Mouse (Mus musculus) ovary, postnatal 36 days (tissue): ENCODE measurements around the gene Tenm3.

Experiments used
- DNase-seq: peaks from one replicate; pipeline ENCODE4 v3.0.0; 2022; ENCODE audit warnings: low spot score, mixed read lengths

Tenm3 gene

DNA sequence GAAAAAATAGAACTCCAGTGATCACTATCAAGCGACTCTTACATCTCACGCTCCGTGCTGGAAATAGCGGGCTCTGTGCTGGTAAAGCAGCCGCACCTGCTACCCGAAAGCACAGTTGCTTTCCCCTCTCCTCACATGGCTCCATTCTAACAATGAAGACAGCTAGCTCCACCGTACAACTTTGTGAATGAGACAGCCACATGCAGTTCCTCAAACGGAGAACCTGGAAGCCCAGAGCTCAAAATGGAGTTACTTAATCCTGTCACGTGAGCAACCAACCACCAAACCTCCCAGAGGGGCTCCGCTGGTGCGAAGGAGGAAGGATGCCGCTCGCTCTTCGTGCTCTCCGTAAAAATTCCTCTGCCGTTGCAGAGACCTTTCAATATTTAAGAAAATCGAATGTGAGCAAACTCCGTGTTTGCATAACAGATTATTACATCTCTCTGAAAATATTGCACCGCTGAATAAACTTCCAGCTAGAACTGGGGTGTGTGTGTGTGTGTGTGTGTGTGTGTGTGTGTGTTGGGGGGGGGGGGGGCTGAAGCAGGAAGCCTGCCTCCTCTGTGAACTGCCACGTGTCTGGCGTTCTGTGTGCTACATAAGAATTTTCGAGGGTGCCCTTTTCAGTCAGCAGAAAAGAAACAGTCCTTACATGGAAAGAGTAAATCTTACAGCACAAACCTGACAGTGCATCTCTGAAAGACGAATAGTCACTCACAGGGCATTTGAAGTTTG, 103.4 kb downstream of the Tenm3 start:
- DNase-seq, result no peak

DNA sequence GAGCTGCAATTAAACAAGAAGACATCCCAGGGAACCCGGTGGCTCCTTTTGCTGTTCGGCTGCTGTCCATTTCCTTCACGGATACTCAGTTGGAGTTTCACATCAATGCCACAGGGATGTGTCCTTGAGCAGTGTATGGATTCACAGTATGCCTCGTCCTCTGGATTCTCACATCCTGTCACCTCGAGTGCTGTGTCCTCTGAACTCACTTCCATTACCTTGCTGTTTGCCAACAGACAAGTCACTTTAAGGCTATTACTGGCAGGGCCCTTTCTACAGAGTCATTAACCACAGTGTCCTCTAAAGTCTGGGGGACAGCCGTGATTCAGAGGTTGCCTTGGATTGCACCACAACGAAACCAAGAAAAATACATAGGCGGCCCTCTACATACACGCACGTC, 110.0 kb downstream of the Tenm3 start:
- DNase-seq, result no peak

DNA sequence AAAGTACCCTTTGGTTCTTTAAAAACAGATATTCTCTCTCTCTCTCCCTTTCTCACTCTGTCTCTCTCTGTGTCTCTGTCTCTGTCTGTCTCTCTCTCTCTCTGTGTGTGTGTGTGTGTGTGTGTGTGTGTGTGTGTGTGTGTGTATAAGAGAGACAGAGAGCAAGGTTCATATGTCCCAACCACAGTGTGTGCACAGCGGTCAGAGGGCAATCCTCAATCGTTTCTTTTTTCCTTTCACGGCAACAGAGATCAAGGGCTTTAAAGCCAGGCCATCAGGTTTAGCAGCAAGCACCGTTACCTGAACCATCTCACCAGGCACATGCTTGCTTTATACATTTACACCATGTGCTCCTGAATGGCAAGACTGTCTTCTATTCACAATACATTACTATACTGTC, 110.7 kb downstream of the Tenm3 start:
- no peak for DNase-seq

DNA sequence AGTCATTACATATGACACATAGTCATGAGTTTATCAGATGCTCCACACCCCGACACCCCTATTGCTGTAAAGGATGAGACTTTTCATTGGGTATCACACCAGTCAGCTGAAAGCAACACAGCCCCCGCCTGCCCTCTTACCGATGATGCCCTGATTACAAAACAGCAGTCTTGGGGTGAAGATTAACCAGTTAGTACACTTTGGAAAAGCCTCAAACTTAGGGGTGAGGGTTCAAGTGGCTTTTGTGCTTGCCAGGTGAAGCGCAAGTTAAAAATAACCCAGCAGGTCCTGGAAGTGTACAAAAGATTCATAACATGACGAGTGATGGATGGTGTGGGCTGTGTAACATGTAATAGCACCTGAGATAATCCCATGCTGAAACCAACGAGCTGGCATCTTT, 113.0 kb downstream of the Tenm3 start:
- no peak for DNase-seq

DNA sequence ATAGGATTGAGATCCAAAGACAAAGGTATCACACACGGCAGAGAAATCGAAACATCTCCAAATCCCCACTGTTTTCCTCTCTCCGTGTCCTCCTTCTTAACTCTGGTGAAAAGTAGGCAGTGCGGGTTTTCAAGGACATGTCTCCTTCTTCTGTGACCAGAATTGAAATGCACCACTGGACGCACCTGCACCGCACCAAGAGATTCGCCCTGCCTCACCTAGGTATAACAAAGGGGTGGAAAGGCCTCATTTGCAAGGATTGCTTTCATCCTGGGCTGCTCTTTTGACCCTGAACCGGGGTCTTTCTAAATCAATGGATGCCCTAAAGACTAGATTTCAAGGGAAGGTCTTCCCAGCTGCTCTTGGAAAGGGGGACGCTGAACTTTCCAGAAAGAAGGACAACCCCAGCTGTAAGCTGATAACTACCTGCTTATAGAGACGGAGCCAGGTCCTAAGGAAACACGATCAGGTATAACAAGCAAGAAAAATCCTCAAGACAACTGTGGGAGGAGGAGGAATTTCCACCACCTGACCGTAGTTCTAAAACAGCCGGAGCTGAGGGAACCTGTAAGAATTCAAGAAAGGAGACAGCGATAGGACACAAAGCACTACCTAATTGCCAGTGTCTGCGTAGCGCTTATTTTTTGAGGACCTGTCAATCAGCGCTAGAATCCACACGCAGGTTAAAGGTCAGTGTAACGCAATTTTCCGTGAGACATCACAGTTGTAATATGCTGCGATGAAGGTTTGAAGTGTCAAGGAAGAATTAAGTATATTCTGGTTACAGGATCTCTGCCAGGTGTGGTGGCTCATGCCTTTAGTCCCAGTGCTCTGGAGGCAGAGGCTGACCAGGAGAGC, 114.7 kb downstream of the Tenm3 start:
- no peak for DNase-seq

DNA sequence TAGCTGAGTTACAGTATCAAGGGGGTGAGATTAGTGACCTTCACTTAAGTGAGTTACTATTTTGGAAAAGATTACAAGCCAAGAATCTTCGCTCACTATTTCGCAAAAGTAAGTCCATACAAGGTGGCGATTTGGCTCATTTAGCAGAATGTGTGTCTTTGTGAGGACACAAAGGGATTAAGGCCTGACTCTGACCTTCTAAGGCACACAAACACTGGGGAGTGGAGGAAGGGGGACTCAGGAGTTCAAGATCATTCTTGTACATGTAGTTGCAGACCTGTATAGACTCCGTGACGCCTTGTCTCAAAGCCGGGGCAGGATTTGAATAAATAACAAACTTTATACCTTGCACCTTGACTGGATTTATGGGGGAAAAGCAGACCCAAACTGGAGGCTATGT, 115.7 kb downstream of the Tenm3 start:
- DNase-seq, result no peak

DNA sequence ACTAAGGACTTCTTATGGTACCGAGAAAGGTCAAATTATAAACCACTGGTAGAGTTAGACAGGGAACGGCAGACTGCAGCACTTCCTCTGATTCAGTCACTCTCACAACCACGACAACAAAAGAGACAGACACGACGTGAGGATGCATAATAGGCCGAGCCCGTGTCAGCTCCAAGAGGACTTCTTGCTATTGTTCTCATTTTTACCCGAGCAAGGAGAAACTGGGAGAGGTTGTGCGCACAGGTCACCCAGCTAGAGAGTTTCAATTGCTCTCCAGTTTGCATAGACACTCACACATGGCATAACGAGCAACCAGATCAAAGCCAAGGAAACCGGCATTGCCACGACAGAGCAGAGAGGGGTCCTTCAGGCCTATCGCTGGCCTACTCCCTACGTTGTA, 121.0 kb downstream of the Tenm3 start:
- DNase-seq, result no peak

DNA sequence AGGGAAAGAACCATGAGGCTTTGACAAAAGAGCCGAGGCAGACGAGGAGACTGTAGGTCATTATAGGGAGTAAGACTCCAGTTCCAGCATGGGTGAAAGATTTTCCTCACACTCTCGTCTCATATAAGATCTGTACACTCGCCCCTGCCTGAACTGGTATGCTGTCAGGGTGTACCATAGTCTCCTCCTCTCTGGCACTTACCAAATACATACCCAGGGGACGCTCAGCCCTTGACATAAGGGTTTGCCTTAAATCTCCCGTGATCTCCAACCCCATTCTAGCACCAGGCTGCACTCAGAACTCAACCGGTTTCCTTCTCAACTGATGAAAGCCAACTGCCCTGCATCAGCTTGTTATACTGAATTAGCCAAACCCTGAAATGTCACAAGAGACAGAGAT, 121.4 kb downstream of the Tenm3 start:
- DNase-seq, result no peak

DNA sequence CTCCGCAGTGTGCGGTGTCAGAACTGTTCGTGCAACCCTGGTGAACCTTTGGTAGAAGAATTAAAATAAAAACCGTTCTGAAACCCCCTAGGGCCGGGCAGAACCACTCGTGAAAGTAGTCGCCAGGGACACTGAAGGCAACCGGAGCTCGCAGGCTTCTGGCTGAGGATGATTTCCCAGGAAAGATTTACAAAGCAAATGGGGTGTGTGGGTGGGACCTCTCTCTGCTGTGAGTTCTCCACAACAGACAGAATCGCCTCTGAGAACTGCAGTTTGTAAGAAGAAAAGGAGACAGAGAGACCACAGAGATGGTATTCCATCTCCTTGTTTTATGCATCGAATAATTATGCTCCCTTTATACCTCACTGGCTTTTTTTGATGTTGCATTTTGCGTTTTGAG, 122.4 kb downstream of the Tenm3 start:
- DNase-seq, result no peak

DNA sequence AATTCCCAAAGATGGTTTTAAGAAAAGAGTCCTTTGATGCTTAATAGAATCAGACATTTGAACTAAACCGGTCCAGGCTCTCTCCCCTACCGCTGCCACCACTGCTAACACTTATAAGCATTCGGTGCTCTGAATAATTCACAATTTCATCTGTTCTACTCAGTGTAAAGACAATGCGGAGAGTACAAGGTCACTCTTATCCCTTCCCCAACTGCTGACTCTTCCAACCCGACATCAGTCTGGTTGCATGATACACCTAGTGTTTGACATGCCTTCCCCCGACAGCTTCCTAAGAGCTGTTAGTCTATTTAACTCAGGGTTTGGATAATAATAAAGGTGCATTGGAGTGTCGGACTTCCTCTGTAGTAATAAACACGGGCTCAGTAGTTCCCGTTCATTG, 128.1 kb downstream of the Tenm3 start:
- DNase-seq, result no peak

DNA sequence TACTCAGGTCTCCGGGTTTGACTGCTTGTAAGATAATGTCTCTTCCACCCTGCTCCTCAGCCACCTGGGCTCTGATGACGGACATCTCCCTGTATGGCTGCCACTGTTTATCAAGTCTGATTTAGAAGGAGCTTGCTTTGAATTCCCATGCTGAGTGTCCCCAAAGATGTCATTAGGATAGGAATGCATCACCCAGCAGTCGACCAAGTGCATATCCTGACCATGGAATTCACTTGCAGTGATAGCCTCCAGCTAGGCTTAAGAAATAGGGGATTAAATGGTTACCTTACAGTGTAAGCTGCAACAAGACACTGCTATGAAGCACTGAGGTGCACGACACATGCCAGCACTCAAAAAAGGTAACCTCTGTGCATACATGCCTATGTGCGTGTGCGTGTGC, 137.1 kb downstream of the Tenm3 start:
- no peak for DNase-seq

DNA sequence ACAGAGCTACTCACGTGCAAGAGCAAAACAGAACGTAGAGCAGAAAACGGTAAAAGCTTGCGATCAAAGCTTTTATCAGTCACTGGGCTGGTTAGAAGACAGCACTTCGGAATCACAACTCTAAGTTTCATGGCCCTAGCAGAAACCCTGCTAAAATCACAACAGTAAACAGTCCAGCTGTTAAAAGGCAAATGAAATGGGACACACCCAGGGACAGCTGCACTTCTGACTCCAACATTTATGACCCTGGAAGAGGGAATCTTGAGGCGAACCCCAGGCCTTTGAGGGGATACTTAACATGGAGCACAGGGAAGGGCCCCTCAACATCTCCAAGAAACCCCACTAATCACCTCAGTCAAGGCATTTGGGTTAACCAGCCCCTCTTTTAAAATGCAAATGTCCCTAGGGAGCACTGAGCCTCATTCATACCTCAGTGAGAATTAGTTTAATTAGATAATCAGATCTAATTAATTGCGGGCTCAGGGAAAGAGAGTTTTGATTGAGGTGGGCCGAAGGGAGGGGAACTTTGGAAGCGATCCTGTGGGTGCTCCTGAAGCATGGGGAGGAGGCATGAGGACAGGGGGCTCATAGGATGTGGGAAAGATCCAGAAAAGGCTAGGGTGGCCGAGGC, 138.8 kb downstream of the Tenm3 start:
- no peak for DNase-seq

DNA sequence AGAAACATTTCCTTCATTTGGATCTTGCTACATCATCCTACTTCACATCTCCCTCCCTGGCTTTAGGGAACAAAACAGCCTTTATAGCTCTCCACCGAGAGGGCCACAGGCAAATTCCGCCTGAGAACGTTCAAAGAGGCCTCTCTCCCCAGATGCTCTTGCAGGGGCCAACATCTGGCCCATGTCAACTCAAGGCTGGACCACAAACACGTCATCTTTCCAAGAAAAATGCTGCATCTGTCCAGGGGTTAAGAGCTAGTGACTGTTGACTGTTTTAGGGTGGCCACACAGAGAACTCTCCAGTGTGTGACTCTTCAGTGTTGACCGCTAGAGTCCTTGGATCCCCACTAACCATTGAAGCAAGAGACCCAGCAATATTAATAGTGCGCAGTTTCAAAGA, 139.3 kb downstream of the Tenm3 start:
- DNase-seq, result no peak

DNA sequence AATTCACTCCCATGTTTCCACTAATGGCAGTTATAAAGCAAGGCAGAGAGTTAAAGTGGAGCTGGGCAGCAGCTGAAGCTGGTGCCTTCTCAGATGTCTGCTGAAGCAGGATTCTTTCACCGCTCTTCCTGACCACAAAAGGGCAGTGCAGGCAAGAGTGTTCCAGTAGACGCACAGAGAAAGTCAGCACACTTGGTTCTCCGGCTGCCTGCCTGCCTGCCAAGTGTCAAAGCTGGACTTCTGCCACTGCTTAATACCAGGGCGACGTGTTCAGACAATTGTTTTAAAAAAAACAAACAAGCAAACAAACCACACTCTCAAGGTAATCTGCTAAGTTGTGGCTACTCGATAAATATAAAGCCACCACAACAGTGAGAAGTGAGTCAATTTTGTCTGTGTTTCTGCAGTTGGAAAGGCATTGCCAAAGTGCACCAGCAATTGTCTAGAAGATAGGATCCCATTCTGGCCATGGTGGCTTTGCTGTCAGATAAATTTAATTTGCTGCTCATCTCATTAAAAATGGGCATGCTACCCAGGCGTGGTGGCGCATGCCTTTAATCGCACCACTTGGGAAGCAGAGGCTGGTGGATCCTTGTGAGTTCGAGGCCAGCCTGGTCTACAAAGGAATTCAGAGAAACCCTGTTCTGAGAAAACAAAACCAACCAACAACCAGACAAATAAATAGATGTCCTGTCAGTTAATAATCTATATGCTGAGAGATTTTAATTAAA, 152.9 kb downstream of the Tenm3 start:
- peak; percentile 16 for DNase-seq

DNA sequence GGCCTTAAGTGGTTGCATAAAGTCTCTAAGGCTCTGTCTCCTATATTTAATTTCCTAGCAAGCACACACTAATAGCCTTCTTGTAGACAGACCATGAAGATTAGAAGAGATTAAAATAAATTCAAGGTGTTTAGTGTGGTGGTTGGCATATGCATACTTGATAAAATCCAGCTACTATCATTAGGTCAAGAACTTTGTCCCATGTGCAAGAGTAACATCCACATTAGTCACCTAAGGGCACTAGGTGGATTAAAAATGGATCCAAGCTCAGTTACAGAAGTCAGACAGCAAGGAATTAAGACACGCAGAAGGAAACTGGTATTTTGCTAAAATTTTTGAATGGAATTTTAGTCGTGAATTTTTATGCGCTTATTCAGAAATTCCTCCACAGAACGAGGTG, 155.0 kb downstream of the Tenm3 start:
- DNase-seq, result no peak

DNA sequence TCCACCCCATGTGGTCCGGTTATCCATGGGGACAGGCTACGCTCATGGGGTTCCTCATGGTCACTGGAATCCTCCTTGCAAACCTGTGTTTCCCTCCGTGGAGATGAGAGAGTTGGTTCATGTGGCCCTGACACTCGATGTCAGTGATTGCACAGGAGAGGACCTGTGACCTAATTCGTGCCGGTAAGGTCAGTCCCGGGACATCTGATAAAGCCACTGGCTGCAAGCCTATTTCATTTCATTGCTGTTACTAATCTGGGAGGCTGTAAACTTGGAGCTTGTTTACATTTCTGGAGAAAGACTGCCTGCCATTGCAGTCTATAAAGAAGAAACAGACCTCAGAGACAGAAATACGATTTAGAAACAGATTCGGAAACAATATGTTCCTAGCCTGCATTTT, 155.6 kb downstream of the Tenm3 start:
- no peak for DNase-seq

DNA sequence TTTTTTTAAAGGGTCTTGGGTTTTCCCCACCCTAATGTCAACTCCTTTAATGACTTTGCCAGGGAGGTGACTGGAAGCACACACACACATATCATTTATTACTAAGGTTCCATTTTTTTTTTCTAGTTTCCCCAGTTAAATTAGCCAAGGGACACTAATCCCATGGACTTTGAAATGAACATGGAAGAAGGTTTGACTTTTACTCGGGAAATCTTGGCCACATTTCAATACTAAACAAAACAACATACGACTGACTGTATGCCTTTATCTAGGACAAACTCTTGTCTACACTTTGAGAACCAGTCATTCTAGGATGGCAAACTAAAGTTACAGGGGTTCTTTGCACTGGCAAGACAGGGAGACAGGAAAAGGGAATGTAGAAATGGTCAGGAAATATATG, 170.3 kb downstream of the Tenm3 start:
- DNase-seq, result no peak

DNA sequence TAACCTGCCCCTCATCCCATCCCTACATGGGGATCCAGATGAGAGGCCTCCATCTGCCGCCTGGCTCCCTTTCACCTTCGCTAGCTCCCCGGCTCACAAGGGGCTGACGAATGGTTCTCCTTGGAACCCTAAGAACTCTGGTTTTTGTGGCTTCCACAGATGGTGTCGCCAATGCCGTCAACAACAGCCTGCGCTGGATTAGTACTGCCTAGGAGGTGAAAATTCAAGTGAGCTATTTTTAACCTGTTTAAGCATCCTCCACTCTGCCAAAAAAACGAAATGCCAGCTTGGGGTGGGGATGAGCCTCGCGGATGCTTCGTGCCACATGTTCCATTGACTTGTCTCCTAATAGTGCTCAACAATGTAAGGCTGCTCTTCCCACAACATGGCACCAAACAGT, 171.3 kb downstream of the Tenm3 start:
- DNase-seq, result no peak

DNA sequence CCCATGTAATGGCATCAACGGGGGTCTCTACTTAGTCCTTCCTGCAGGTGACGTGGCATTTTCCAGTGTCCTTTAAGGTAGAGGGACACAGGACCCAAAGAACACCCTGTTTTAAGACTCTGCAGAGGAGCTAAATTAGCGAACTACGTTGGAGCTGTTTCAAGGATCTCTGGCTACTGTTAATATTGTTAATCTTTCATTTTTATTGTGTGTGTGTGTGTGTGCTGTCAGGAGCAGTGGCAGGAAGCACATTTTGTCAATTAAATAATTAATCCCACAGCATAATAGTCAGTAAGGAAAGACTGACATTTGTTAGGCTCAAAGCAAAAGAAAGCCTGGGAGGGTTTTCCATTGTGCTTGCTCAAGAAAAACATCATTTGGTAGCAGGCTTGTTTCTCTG, 172.4 kb downstream of the Tenm3 start:
- no peak for DNase-seq

DNA sequence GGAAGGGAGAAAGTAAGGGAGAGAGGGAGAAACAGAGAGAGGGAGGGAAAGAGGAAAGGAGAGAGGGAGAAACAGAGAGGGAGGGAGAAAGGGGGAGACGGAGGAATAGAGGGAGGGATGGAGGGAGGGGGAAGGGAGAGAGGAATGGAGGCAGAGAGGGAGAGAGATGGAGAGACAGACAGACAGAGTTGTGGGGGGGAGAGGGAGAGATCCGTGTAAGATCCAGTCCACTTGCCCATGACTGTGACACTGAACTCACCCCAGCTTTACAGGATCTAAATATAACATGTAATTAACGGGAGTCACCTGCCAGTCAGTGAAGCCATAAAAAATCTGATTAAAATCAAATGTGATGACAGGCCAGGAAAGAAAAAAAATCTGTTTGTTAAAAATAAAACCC, 172.9 kb downstream of the Tenm3 start:
- no peak for DNase-seq

DNA sequence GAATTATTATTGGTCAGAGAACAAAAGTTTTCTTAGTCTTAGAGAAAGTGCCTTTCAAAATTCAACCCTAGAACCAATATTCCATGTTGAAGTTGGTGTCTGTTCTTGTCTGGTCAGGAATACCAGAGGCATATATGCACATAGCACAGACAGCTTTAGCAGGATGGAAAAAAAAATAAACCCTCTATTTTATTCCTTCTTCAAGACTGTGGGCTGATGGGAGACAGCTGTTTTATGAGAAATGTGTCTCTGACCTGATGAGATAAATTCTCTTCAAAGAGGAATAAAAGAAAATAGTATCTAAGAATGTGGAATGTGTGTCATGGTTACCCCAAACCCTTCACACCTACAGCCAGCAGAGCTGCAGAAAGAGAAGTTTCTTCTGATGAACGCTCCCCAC, 173.4 kb downstream of the Tenm3 start:
- no peak for DNase-seq

DNA sequence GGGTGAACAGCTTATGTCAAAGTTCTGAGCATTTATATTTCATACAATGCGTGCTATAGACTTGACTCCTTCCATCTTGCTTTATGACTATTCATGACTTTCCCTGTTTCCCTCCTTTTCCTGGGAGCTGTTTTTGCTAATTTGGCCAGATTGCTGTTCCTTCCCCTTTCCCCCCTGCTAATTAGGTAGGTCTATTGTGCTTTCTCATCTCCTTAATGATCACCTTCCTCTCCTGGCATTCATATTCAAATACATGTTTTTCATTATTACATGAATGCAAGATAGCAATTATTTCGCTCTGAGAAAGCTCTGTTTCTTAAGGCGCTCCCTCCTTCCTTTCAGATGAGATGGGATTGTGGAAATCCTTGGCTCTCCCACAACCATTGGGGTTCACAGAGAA, 178.6 kb downstream of the Tenm3 start:
- no peak for DNase-seq

DNA sequence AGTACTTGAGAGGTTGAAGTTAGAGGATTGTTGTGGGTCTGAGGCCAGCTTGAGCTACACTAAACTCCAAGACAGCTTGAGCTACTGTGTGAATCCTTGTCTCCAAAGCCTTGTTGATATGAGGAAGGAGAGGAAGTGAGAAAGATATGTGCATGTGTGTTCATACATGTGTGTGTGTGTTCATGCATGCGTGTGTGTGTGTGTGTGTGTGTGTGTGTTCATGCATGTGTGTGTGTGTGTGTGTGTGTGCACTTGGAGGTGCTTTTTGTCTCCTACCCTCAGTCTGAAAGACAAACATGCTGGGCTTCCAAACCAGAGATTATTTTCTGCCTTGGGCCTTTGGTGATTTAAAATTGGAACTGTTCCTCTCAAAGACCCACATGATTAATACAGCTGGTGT, 184.5 kb downstream of the Tenm3 start:
- DNase-seq, result no peak
